Comparison of ENCODE assay signal across 8 mouse cellular contexts in genomic region chr2:50296987-50297350, GRCm38 (mm10). TPM values are rescaled to one million over a fixed set of nuclear protein-coding genes. Genes with fewer than 3 reads are reported as not detected.
DNase-seq lines count a peak whose midpoint lies in the region; ATAC-seq lines count a peak whose summit lies in the region.

No protein-coding gene starts in this region.

- no peaks in the 10 kb centered on the region for H3K27me3 ChIP-seq in lung, embryonic 16.5 days (ENCODE audit: control insufficient read depth, insufficient read depth, low read depth, low read length)
- no peaks in the 10 kb centered on the region for H3K27me3 ChIP-seq in embryonic facial prominence, embryonic 11.5 days (ENCODE audit: control insufficient read depth, insufficient read depth, low read length)
- no peaks in the 10 kb centered on the region for H3K27me3 ChIP-seq in intestine, embryonic 15.5 days (replicated peaks)
- H3K27me3 ChIP-seq in neural tube, embryonic 15.5 days (replicated peaks): no peaks in the 10 kb centered on the region

- H3K27ac ChIP-seq in lung, embryonic 16.5 days (ENCODE audit: low read length): no peak overlapping the region
- no peak overlapping the region for H3K27ac ChIP-seq in embryonic facial prominence, embryonic 11.5 days (replicated peaks; ENCODE audit: low read depth, low read length)
- no peak overlapping the region for H3K27ac ChIP-seq in intestine, embryonic 15.5 days
- H3K27ac ChIP-seq in neural tube, embryonic 15.5 days (replicated peaks): no peak overlapping the region

- peak overlapping the region; percentile 85 for H3K4me2 ChIP-seq in lung, embryonic 16.5 days (ENCODE audit: low read depth, low read length)
- peak overlapping the region; percentile 50 for H3K4me2 ChIP-seq in embryonic facial prominence, embryonic 11.5 days (ENCODE audit: low read depth, low read length)
- peak overlapping the region; percentile 70 for H3K4me2 ChIP-seq in intestine, embryonic 15.5 days (replicated peaks)
- H3K4me2 ChIP-seq in neural tube, embryonic 15.5 days: peak overlapping the region; percentile 70

- DNase-seq in lung, adult 18-20 months: no peak
- DNase-seq in embryonic facial prominence, embryonic 11.5 days (ENCODE audit: low spot score): no peak
- no peak for DNase-seq in frontal cortex, postnatal 14 days (ENCODE audit: low spot score in 2 of 2)
- DNase-seq in adrenal gland, adult 2 months: no peak
- no peak for DNase-seq in T-cell, adult 2 months (ENCODE audit: low spot score)

- 1% methylated on average over 9 of the region's 9 CpGs for WGBS in lung, embryonic 16.5 days
- 3% methylated on average over 9 of the region's 9 CpGs for WGBS in embryonic facial prominence, embryonic 11.5 days
- under 1% methylated on average over 9 of the region's 9 CpGs for WGBS in intestine, embryonic 15.5 days
- WGBS in neural tube, embryonic 15.5 days: 0% methylated on average over 9 of the region's 9 CpGs

- no peaks in the 10 kb centered on the region for H3K36me3 ChIP-seq in lung, embryonic 16.5 days (ENCODE audit: control insufficient read depth, insufficient read depth, low read length)
- H3K36me3 ChIP-seq in embryonic facial prominence, embryonic 11.5 days (replicated peaks; ENCODE audit: control insufficient read depth, insufficient read depth, low read depth, low read length): no peaks in the 10 kb centered on the region
- H3K36me3 ChIP-seq in intestine, embryonic 15.5 days: no peaks in the 10 kb centered on the region
- no peaks in the 10 kb centered on the region for H3K36me3 ChIP-seq in neural tube, embryonic 15.5 days

- no peaks in the 10 kb centered on the region for H3K9me3 ChIP-seq in lung, embryonic 16.5 days (ENCODE audit: control insufficient read depth, low read length)
- H3K9me3 ChIP-seq in embryonic facial prominence, embryonic 11.5 days (replicated peaks; ENCODE audit: control insufficient read depth, low read length): no peaks in the 10 kb centered on the region
- no peaks in the 10 kb centered on the region for H3K9me3 ChIP-seq in intestine, embryonic 15.5 days
- H3K9me3 ChIP-seq in neural tube, embryonic 15.5 days (replicated peaks): no peaks in the 10 kb centered on the region

- H3K9ac ChIP-seq in lung, embryonic 16.5 days (ENCODE audit: low read length): peak overlapping the region; percentile 46; the same call in 1 of the 2 replicates
- H3K9ac ChIP-seq in embryonic facial prominence, embryonic 11.5 days (replicated peaks; ENCODE audit: low read length): no peak overlapping the region; the same call in 1 of the 2 replicates
- H3K9ac ChIP-seq in intestine, embryonic 15.5 days: no peak overlapping the region
- H3K9ac ChIP-seq in neural tube, embryonic 15.5 days (replicated peaks): no peak overlapping the region

- peak overlapping the region; percentile 91 for H3K4me3 ChIP-seq in lung, embryonic 16.5 days (ENCODE audit: low read length)
- H3K4me3 ChIP-seq in embryonic facial prominence, embryonic 11.5 days (ENCODE audit: low read depth, low read length): peak overlapping the region; percentile 91
- H3K4me3 ChIP-seq in intestine, embryonic 15.5 days (replicated peaks): peak overlapping the region; percentile 83
- peak overlapping the region; percentile 65 for H3K4me3 ChIP-seq in neural tube, embryonic 15.5 days (replicated peaks)

- 0 out of 2 replicates have a peak, but pooled peaks have one; percentile 28 for ATAC-seq in lung, embryonic 16.5 days (ENCODE audit: low read depth)
- no peak for ATAC-seq in embryonic facial prominence, embryonic 11.5 days (replicated peaks; ENCODE audit: insufficient number of reproducible peaks, low FRiP score, low TSS enrichment, low read depth)
- peak; percentile 38; the same call in 1 of the 2 replicates for ATAC-seq in intestine, embryonic 15.5 days
- peak; percentile 35; the same call in 1 of the 2 replicates for ATAC-seq in neural tube, embryonic 15.5 days (ENCODE audit: low FRiP score)

- H3K4me1 ChIP-seq in lung, embryonic 16.5 days (replicated peaks; ENCODE audit: control insufficient read depth, insufficient read depth, low read length): peaks cover 13% of the 10 kb centered on the region
- no peaks in the 10 kb centered on the region for H3K4me1 ChIP-seq in embryonic facial prominence, embryonic 11.5 days (ENCODE audit: control insufficient read depth, insufficient read depth, low read length)
- H3K4me1 ChIP-seq in intestine, embryonic 15.5 days (replicated peaks): 0 out of 2 replicates have a peak, but pooled peaks cover 11% of the 10 kb centered on the region
- H3K4me1 ChIP-seq in neural tube, embryonic 15.5 days: peaks cover 28% of the 10 kb centered on the region

RNA-seq across cellular contexts. Expression of gene Mmadhc, which starts 0.4 kb away (rescaled TPM):
- 149 TPM in 2 replicates for polyA plus RNA-seq in lung, embryonic 16.5 days (2015; fragmentation: Nextera tagmentation; extraction: Ambion mirVana)
- polyA plus RNA-seq in embryonic facial prominence, embryonic 11.5 days (2014; fragmentation: Nextera tagmentation; extraction: Ambion mirVana): 170 and 180 TPM in 2 replicates
- 150 TPM in 2 replicates for polyA plus RNA-seq in intestine, embryonic 15.5 days (2015; fragmentation: Nextera tagmentation; extraction: Ambion mirVana)
- polyA plus RNA-seq in neural tube, embryonic 15.5 days (2015; fragmentation: Nextera tagmentation; extraction: Ambion mirVana): 139 and 145 TPM in 2 replicates
- total RNA-seq in adrenal gland, adult 2 months (2021): 100 to 1,000 TPM in 1 of 2 experiments, 10 to 100 TPM in 1; 83.7 to 122 TPM
- 56.7 and 59.0 TPM in 2 replicates for polyA plus RNA-seq in adrenal gland, adult 2 months (2012; rRNA removed)
